Mouse (Mus musculus) stomach, embryonic 15.5 days (tissue): ENCODE data around the gene Amigo2. TPM values are rescaled to one million over a fixed set of nuclear protein-coding genes. Genes with fewer than 3 reads are reported as not detected.

Experiments
- ATAC-seq: fragments of 200-750 bp; cut with Nextera tagmentation; 2 replicates; pipeline ENCODE4 v1.8.0; 2017; ENCODE audit warnings: low read depth, moderate number of reproducible peaks, moderate TSS enrichment; ENCODE audit not compliant: insufficient read depth, low FRiP score
- H3K27ac ChIP-seq: fragments of 300-500 bp; sonication (generic); 2 replicates; pipeline ENCODE4 v1.5.1; 2015; ENCODE audit warnings: mild to moderate bottlenecking, inconsistent platforms
- H3K27me3 ChIP-seq: fragments of 300-500 bp; sonication (generic); replicated peaks from 2 replicates; pipeline ENCODE4 v1.6.1; 2015; ENCODE audit warnings: inconsistent platforms
- H3K36me3 ChIP-seq: fragments of 300-500 bp; sonication (generic); 2 replicates; pipeline ENCODE4 v1.6.1; 2015; ENCODE audit warnings: inconsistent platforms
- H3K4me1 ChIP-seq: fragments of 300-500 bp; sonication (generic); 2 replicates; pipeline ENCODE4 v1.6.1; 2015; ENCODE audit warnings: inconsistent platforms
- H3K4me2 ChIP-seq: fragments of 300-500 bp; sonication (generic); 2 replicates; pipeline ENCODE4 v1.6.1; 2015; ENCODE audit warnings: mild to moderate bottlenecking, inconsistent platforms
- H3K4me3 ChIP-seq: fragments of 300-500 bp; sonication (generic); replicated peaks from 2 replicates; pipeline ENCODE4 v1.5.1; 2015; ENCODE audit warnings: inconsistent platforms
- H3K9ac ChIP-seq: fragments of 300-500 bp; sonication (generic); 2 replicates; pipeline ENCODE4 v1.6.1; 2015; ENCODE audit warnings: inconsistent platforms
- H3K9me3 ChIP-seq: fragments of 300-500 bp; sonication (generic); 2 replicates; pipeline ENCODE4 v1.6.1; 2016; ENCODE audit warnings: inconsistent platforms
- WGBS: fragments of 180-500 bp; shearing (Covaris S2); methylation state at CpG from one replicate; pipeline ENCODE4 v1.1.7; 2015; 5-methylcytosine and 5-hydroxymethylcytosine counted together
- polyA plus RNA-seq: library from polyadenylated mRNA; unstranded; fragments of >200 nt; fragmentation: Nextera tagmentation; extraction: Ambion mirVana; gene quantifications from 2 replicates; pipeline ENCODE4 v1.2.1, GENCODE M21; 2015

The Amigo2 gene
- polyA plus RNA-seq, 1 experiment from 2014 or later = 5.5 TPM

GRCm38 (mm10) chr15:97205776-97206175, 41.3 kb downstream of the Amigo2 start:
- Histone ChIP-seq H3K4me2 (no peak overlapping the region), H3K36me3 (no peaks in the 10 kb centered on the region), H3K4me3 (no peak overlapping the region), H3K27me3 (no peaks in the 10 kb centered on the region), H3K4me1 (no peaks in the 10 kb centered on the region), H3K27ac (no peak overlapping the region), H3K9ac (no peak overlapping the region), H3K9me3 (no peaks in the 10 kb centered on the region)
- WGBS = 88% methylated on average over 10 of the region's 10 CpGs
- no peak for ATAC-seq

GRCm38 (mm10) chr15:97204889-97205288, 42.2 kb downstream of the Amigo2 start:
- no peaks in the 10 kb centered on the region for H3K9me3 ChIP-seq
- ATAC-seq = no peak
- WGBS = 78% methylated on average over 3 of the region's 3 CpGs

GRCm38 (mm10) chr15:97196644-97197043, 50.4 kb downstream of the Amigo2 start:
- Histone ChIP-seq H3K4me1 (no peaks in the 10 kb centered on the region), H3K4me3 (no peak overlapping the region), H3K4me2 (no peak overlapping the region), H3K27ac (no peak overlapping the region), H3K27me3 (no peaks in the 10 kb centered on the region), H3K9ac (no peak overlapping the region), H3K36me3 (no peaks in the 10 kb centered on the region), H3K9me3 (no peaks in the 10 kb centered on the region)
- 73% methylated on average over 7 of the region's 7 CpGs for WGBS
- no peak for ATAC-seq

More at GRCm38 (mm10) chr15:97204889-97205288, 42.2 kb downstream of the Amigo2 start:
- Histone ChIP-seq H3K4me1 (no peaks in the 10 kb centered on the region), H3K36me3 (no peaks in the 10 kb centered on the region), H3K4me3 (no peak overlapping the region), H3K9ac (no peak overlapping the region), H3K27me3 (no peaks in the 10 kb centered on the region), H3K4me2 (no peak overlapping the region), H3K27ac (no peak overlapping the region)

GRCm38 (mm10) chr15:97195628-97196027, 51.5 kb downstream of the Amigo2 start:
- Histone ChIP-seq H3K27me3 (no peaks in the 10 kb centered on the region), H3K36me3 (no peaks in the 10 kb centered on the region), H3K4me3 (no peak overlapping the region), H3K4me1 (no peaks in the 10 kb centered on the region), H3K27ac (no peak overlapping the region), H3K9me3 (no peaks in the 10 kb centered on the region), H3K9ac (no peak overlapping the region), H3K4me2 (no peak overlapping the region)
- 4% methylated on average over 1 of the region's 1 CpGs for WGBS
- ATAC-seq = no peak

Other genes starting within 250 kb of the Amigo2 start
- gene Slc38a4, start 191.3 kb downstream of the Amigo2 start, polyA plus RNA-seq = 54.2 and 60.5 TPM in 2 replicates
- 3.0 and 3.5 TPM in 2 replicates for gene Pced1b, start 180 bp downstream of the Amigo2 start, polyA plus RNA-seq